Mouse (Mus musculus) hindbrain, embryonic 16.5 days (tissue): Measurements from ENCODE around the gene Tmem108. TPM values are rescaled to one million over a fixed set of nuclear protein-coding genes. Genes with fewer than 3 reads are reported as not detected.

Source experiments
- ATAC-seq: fragments of 200-750 bp; cut with Nextera tagmentation; 2 replicates; pipeline ENCODE4 v1.8.0; 2017; ENCODE audit warnings: moderate TSS enrichment, moderate library complexity
- H3K27ac ChIP-seq: fragments of 300-500 bp; sonication (generic); 2 replicates; pipeline ENCODE4 v1.5.1; 2014; ENCODE audit warnings: low read depth, mild to moderate bottlenecking, control low read depth, low read length, moderate library complexity
- H3K27me3 ChIP-seq: fragments of 300-500 bp; sonication (generic); replicated peaks from 2 replicates; pipeline ENCODE4 v1.6.1; 2014; ENCODE audit warnings: low read length; ENCODE audit not compliant: control insufficient read depth, insufficient read depth
- H3K36me3 ChIP-seq: fragments of 300-500 bp; sonication (generic); 2 replicates; pipeline ENCODE4 v1.6.1; 2014; ENCODE audit warnings: mild to moderate bottlenecking, low read length, moderate library complexity, mixed read lengths; ENCODE audit not compliant: control insufficient read depth, insufficient read depth
- H3K4me1 ChIP-seq: fragments of 300-500 bp; sonication (generic); 2 replicates; pipeline ENCODE4 v1.6.1; 2014; ENCODE audit warnings: low read depth, low read length; ENCODE audit not compliant: control insufficient read depth, insufficient read depth
- H3K4me2 ChIP-seq: fragments of 300-500 bp; sonication (generic); 2 replicates; pipeline ENCODE4 v1.6.1; 2014; ENCODE audit warnings: mild to moderate bottlenecking, low read length, control low read depth, moderate library complexity
- H3K4me3 ChIP-seq: fragments of 300-500 bp; sonication (generic); 2 replicates; pipeline ENCODE4 v1.5.1; 2014; ENCODE audit warnings: mild to moderate bottlenecking, low read length, control low read depth, moderate library complexity
- H3K9ac ChIP-seq: fragments of 300-500 bp; sonication (generic); 2 replicates; pipeline ENCODE4 v1.6.1; 2014; ENCODE audit warnings: low read depth, mild to moderate bottlenecking, control low read depth, low read length, moderate library complexity
- H3K9me3 ChIP-seq: fragments of 300-500 bp; sonication (generic); 2 replicates; pipeline ENCODE4 v1.6.1; 2014; ENCODE audit warnings: mild to moderate bottlenecking, low read length, moderate library complexity; ENCODE audit not compliant: control insufficient read depth
- WGBS: fragments of 180-500 bp; shearing (Covaris S2); extraction: QIAGEN DNeasy Blood & Tissue Kit; methylation state at CpG from one replicate; pipeline ENCODE4 v1.1.7; 2014; 5-methylcytosine and 5-hydroxymethylcytosine counted together
- polyA plus RNA-seq: library from polyadenylated mRNA; unstranded; fragments of >200 nt; fragmentation: Nextera tagmentation; extraction: Ambion mirVana; gene quantifications from 2 replicates; pipeline ENCODE4 v1.2.1, GENCODE M21; 2015

The Tmem108 gene
- polyA plus RNA-seq, 1 experiment from 2014 or later = 29.3 TPM

GRCm38 (mm10) chr9:103709694-103710093, 51.9 kb downstream of the Tmem108 start:
- no peaks in the 10 kb centered on the region for H3K36me3 ChIP-seq
- no peaks in the 10 kb centered on the region for H3K27me3 ChIP-seq
- no peak for ATAC-seq
- H3K4me3 ChIP-seq = no peak overlapping the region
- WGBS = 72% methylated on average over 3 of the region's 3 CpGs
- H3K4me2 ChIP-seq = no peak overlapping the region
- H3K27ac ChIP-seq = no peak overlapping the region
- H3K9ac ChIP-seq = no peak overlapping the region
- no peaks in the 10 kb centered on the region for H3K4me1 ChIP-seq
- H3K9me3 ChIP-seq = no peaks in the 10 kb centered on the region

- WGBS = 84% methylated on average over 16 of the region's 16 CpGs
- Histone ChIP-seq H3K27ac (no peak overlapping the region), H3K4me2 (no peak overlapping the region), H3K9ac (no peak overlapping the region), H3K36me3 (no peaks in the 10 kb centered on the region), H3K9me3 (no peaks in the 10 kb centered on the region), H3K27me3 (no peaks in the 10 kb centered on the region), H3K4me3 (no peak overlapping the region), H3K4me1 (no peaks in the 10 kb centered on the region)
- ATAC-seq = no peak
These were observed 53.0 kb downstream of the Tmem108 start for GRCm38 (mm10) chr9:103708514-103709173.

GRCm38 (mm10) chr9:103707857-103708256, 53.8 kb downstream of the Tmem108 start:
- Histone ChIP-seq H3K27me3 (no peaks in the 10 kb centered on the region), H3K4me2 (no peak overlapping the region), H3K9ac (no peak overlapping the region), H3K4me3 (no peak overlapping the region), H3K4me1 (no peaks in the 10 kb centered on the region), H3K9me3 (no peaks in the 10 kb centered on the region), H3K27ac (no peak overlapping the region), H3K36me3 (no peaks in the 10 kb centered on the region)
- ATAC-seq = no peak

GRCm38 (mm10) chr9:103707000-103707790, 54.4 kb downstream of the Tmem108 start:
- WGBS = 82% methylated on average over 8 of the region's 8 CpGs
- Histone ChIP-seq H3K9me3 (no peaks in the 10 kb centered on the region), H3K27me3 (no peaks in the 10 kb centered on the region), H3K4me2 (no peak overlapping the region), H3K4me1 (no peaks in the 10 kb centered on the region), H3K9ac (no peak overlapping the region), H3K27ac (no peak overlapping the region), H3K36me3 (no peaks in the 10 kb centered on the region), H3K4me3 (no peak overlapping the region)
- ATAC-seq = no peak

- Histone ChIP-seq H3K4me2 (no peak overlapping the region), H3K27me3 (no peaks in the 10 kb centered on the region), H3K9me3 (no peaks in the 10 kb centered on the region), H3K36me3 (no peaks in the 10 kb centered on the region), H3K9ac (no peak overlapping the region), H3K4me1 (no peaks in the 10 kb centered on the region), H3K27ac (no peak overlapping the region), H3K4me3 (no peak overlapping the region)
- 95% methylated on average over 4 of the region's 4 CpGs for WGBS
- no peak for ATAC-seq
These were observed 55.9 kb downstream of the Tmem108 start for GRCm38 (mm10) chr9:103705717-103706116.

- H3K27me3 ChIP-seq = no peaks in the 10 kb centered on the region
- no peak overlapping the region for H3K9ac ChIP-seq
- no peak overlapping the region for H3K4me2 ChIP-seq
- ATAC-seq = no peak
- H3K4me1 ChIP-seq = no peaks in the 10 kb centered on the region
- no peaks in the 10 kb centered on the region for H3K9me3 ChIP-seq
- no peaks in the 10 kb centered on the region for H3K36me3 ChIP-seq
- no peak overlapping the region for H3K27ac ChIP-seq
- no peak overlapping the region for H3K4me3 ChIP-seq
- 83% methylated on average over 16 of the region's 16 CpGs for WGBS
These were observed 58.6 kb downstream of the Tmem108 start for GRCm38 (mm10) chr9:103703014-103703413.

GRCm38 (mm10) chr9:103702452-103702851, 59.2 kb downstream of the Tmem108 start:
- no peak for ATAC-seq
- Histone ChIP-seq H3K27ac (no peak overlapping the region), H3K27me3 (no peaks in the 10 kb centered on the region), H3K4me2 (no peak overlapping the region), H3K4me1 (no peaks in the 10 kb centered on the region), H3K9me3 (no peaks in the 10 kb centered on the region), H3K9ac (no peak overlapping the region), H3K36me3 (no peaks in the 10 kb centered on the region), H3K4me3 (no peak overlapping the region)
- 85% methylated on average over 5 of the region's 5 CpGs for WGBS

GRCm38 (mm10) chr9:103701448-103701847, 60.2 kb downstream of the Tmem108 start:
- Histone ChIP-seq H3K9ac (no peak overlapping the region), H3K4me1 (peaks cover 5% of the 10 kb centered on the region), H3K4me2 (no peak overlapping the region), H3K4me3 (no peak overlapping the region), H3K36me3 (no peaks in the 10 kb centered on the region), H3K27me3 (no peaks in the 10 kb centered on the region), H3K9me3 (no peaks in the 10 kb centered on the region), H3K27ac (no peak overlapping the region)
- 47% methylated on average over 4 of the region's 4 CpGs for WGBS
- ATAC-seq = no peak

- Histone ChIP-seq H3K4me3 (no peak overlapping the region), H3K27me3 (no peaks in the 10 kb centered on the region), H3K9me3 (no peaks in the 10 kb centered on the region), H3K9ac (no peak overlapping the region), H3K27ac (no peak overlapping the region), H3K4me1 (peaks cover 5% of the 10 kb centered on the region), H3K4me2 (no peak overlapping the region), H3K36me3 (no peaks in the 10 kb centered on the region)
- 96% methylated on average over 1 of the region's 1 CpGs for WGBS
- no peak for ATAC-seq
These were observed 61.4 kb downstream of the Tmem108 start for GRCm38 (mm10) chr9:103700240-103700639.
